9 mouse cellular contexts compared by ENCODE assay signal in the genomic region with DNA sequence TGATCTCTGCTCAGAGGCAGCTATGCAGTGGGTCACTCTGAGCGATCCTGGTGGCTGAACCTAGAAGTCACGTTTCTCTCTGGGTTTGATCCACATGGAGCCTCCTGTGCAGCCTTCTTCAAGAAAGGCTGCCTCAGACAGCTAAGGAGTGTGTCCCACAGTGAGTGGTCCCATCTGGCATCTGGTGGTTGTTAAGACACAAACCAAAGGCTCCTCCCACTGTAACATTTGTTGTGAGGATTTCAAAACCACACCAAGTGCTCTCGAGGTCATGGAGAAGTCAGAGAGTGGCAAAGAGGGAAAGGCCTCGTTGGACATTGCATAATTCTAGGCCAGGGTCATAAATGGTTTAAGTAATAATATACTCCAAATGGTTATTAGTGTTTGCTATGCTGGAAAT. TPM values are rescaled to one million over a fixed set of nuclear protein-coding genes. Genes with fewer than 3 reads are reported as not detected.
DNase-seq lines count a peak whose midpoint lies in the region; ATAC-seq and TF ChIP-seq lines count a peak whose summit lies in the region.
"Had no signal": no experiment of that assay in that cellular context is flagged by ENCODE, and none has a peak within 500 bp of the region (broad histone marks: within the 10 kb centered on the region; RNA-seq: fewer than 3 reads in every experiment).

No protein-coding gene starts in this region.

- no peaks in the 10 kb centered on the region for H3K27me3 ChIP-seq in midbrain, embryonic 13.5 days
- H3K27me3 ChIP-seq in midbrain, postnatal 0 days (ENCODE audit: insufficient read depth, low read length) = no peaks in the 10 kb centered on the region; the same call in 1 of the 2 replicates
- H3K27me3 ChIP-seq in liver, embryonic 15.5 days = no peaks in the 10 kb centered on the region
- no peaks in the 10 kb centered on the region for H3K27me3 ChIP-seq in stomach, embryonic 14.5 days (ENCODE audit: control insufficient read depth, insufficient read depth, low read length)

- no peak overlapping the region for H3K4me3 ChIP-seq in midbrain, embryonic 13.5 days (replicated peaks)
- no peak overlapping the region for H3K4me3 ChIP-seq in midbrain, postnatal 0 days (ENCODE audit: low read depth, low read length)
- H3K4me3 ChIP-seq in liver, embryonic 15.5 days (replicated peaks) = no peak overlapping the region
- no peak overlapping the region for H3K4me3 ChIP-seq in stomach, embryonic 14.5 days (ENCODE audit: low read depth, low read length)

- WGBS in midbrain, embryonic 13.5 days = 33% methylated on average over 4 of the region's 4 CpGs
- 48% methylated on average over 4 of the region's 4 CpGs for WGBS in midbrain, postnatal 0 days
- 13% methylated on average over 4 of the region's 4 CpGs for WGBS in liver, embryonic 15.5 days (ENCODE audit: insufficient replicate concordance)
- WGBS in stomach, embryonic 14.5 days = 10% methylated on average over 4 of the region's 4 CpGs

- peak overlapping the region; percentile 12; the same call in 1 of the 2 replicates for H3K27ac ChIP-seq in midbrain, embryonic 13.5 days
- H3K27ac ChIP-seq in midbrain, postnatal 0 days (ENCODE audit: low read depth, low read length) = no peak overlapping the region
- peak overlapping the region; percentile 49 for H3K27ac ChIP-seq in liver, embryonic 15.5 days (replicated peaks)
- H3K27ac ChIP-seq in stomach, embryonic 14.5 days (ENCODE audit: low read length) = peak overlapping the region; percentile 18

- no peak overlapping the region for H3K4me2 ChIP-seq in midbrain, embryonic 13.5 days (replicated peaks)
- no peak overlapping the region for H3K4me2 ChIP-seq in midbrain, postnatal 0 days (ENCODE audit: low read depth, low read length, poor library complexity, severe bottlenecking)
- H3K4me2 ChIP-seq in liver, embryonic 15.5 days = peak overlapping the region; percentile 34; the same call in 1 of the 2 replicates
- H3K4me2 ChIP-seq in stomach, embryonic 14.5 days (replicated peaks; ENCODE audit: low read depth, low read length) = no peak overlapping the region

- no peak overlapping the region for H3K9ac ChIP-seq in midbrain, embryonic 13.5 days (replicated peaks)
- H3K9ac ChIP-seq in midbrain, postnatal 0 days (replicated peaks; ENCODE audit: low read length, poor library complexity, severe bottlenecking) = no peak overlapping the region
- no peak overlapping the region for H3K9ac ChIP-seq in liver, embryonic 15.5 days
- H3K9ac ChIP-seq in stomach, embryonic 14.5 days (replicated peaks; ENCODE audit: low read depth, low read length) = no peak overlapping the region

- TF ChIP-seq CTCF in midbrain, postnatal 0 days (IDR thresholded peaks at IDR 0.05) = no peak

- peaks cover 8% of the 10 kb centered on the region; the same call in 1 of the 2 replicates for H3K36me3 ChIP-seq in midbrain, embryonic 13.5 days
- no peaks in the 10 kb centered on the region for H3K36me3 ChIP-seq in midbrain, postnatal 0 days (ENCODE audit: insufficient read depth, low read length)
- no peaks in the 10 kb centered on the region for H3K36me3 ChIP-seq in liver, embryonic 15.5 days (replicated peaks)
- H3K36me3 ChIP-seq in stomach, embryonic 14.5 days (ENCODE audit: control insufficient read depth, insufficient read depth, low read length) = no peaks in the 10 kb centered on the region

- no peaks in the 10 kb centered on the region for H3K9me3 ChIP-seq in midbrain, embryonic 13.5 days
- H3K9me3 ChIP-seq in midbrain, postnatal 0 days (ENCODE audit: low read length) = no peaks in the 10 kb centered on the region
- no peaks in the 10 kb centered on the region for H3K9me3 ChIP-seq in liver, embryonic 15.5 days (replicated peaks)
- H3K9me3 ChIP-seq in stomach, embryonic 14.5 days (ENCODE audit: control insufficient read depth, low read depth, low read length) = no peaks in the 10 kb centered on the region

- intact Hi-C loops in left cerebral cortex, postnatal 25 days (cut with DNase I) = no loop called here

- no peak for ATAC-seq in midbrain, embryonic 13.5 days
- no peak for ATAC-seq in midbrain, postnatal 0 days (ENCODE audit: low FRiP score)
- peak; percentile 93 for ATAC-seq in granulocyte monocyte progenitor cell, adult 5-6 weeks (replicated peaks; ENCODE audit: poor library complexity, severe bottlenecking)
- peak; percentile 19 for ATAC-seq in liver, embryonic 15.5 days (ENCODE audit: insufficient read depth)
- ATAC-seq in stomach, embryonic 14.5 days (ENCODE audit: insufficient number of reproducible peaks, insufficient read depth, low FRiP score, low read depth) = no peak; the same call in 1 of the 2 replicates

- peaks cover 37% of the 10 kb centered on the region for H3K4me1 ChIP-seq in midbrain, embryonic 13.5 days (replicated peaks)
- no peaks in the 10 kb centered on the region; the same call in 1 of the 2 replicates for H3K4me1 ChIP-seq in midbrain, postnatal 0 days (ENCODE audit: insufficient read depth, low read length)
- peaks cover 42% of the 10 kb centered on the region for H3K4me1 ChIP-seq in liver, embryonic 15.5 days (replicated peaks)
- peaks cover 29% of the 10 kb centered on the region for H3K4me1 ChIP-seq in stomach, embryonic 14.5 days (ENCODE audit: control insufficient read depth, insufficient read depth, low read length)

- no peak for DNase-seq in midbrain, postnatal 0 days (ENCODE audit: low spot score)
- DNase-seq in left cerebral cortex, postnatal 25 days (ENCODE audit: low spot score in 2 of 2) = no peak
- DNase-seq in thymus, postnatal 4 days = no peak
- DNase-seq in gastrocnemius, adult 8-10 months (ENCODE audit: low spot score in 2 of 2) = no peak
- DNase-seq: spleen, adult 18-20 months had no signal

RNA-seq across cellular contexts. Expression of gene Galnt2, which starts 19.6 kb away (rescaled TPM):
- 47.2 and 53.5 TPM in 2 replicates for polyA plus RNA-seq in midbrain, embryonic 13.5 days (2015; fragmentation: Nextera tagmentation; extraction: Ambion mirVana)
- 51.3 and 80.9 TPM in 2 replicates for total RNA-seq in midbrain, postnatal 0 days (2014; rRNA removed)
- polyA plus RNA-seq in midbrain, postnatal 0 days (2015; fragmentation: Nextera tagmentation; extraction: Ambion mirVana) = 65.4 and 66.4 TPM in 2 replicates
- total RNA-seq in granulocyte monocyte progenitor cell, adult 5-6 weeks (2014; fragmentation: Nextera tagmentation) = 25.6 and 48.0 TPM in 2 replicates
- 20.4 and 32.7 TPM in 2 replicates for total RNA-seq in granulocyte monocyte progenitor cell, adult 5-6 weeks (2017)
- polyA plus RNA-seq in liver, embryonic 15.5 days (2015; fragmentation: Nextera tagmentation; extraction: Ambion mirVana) = 16.0 and 17.0 TPM in 2 replicates
- 57.6 and 74.3 TPM in 2 replicates for polyA plus RNA-seq in stomach, embryonic 14.5 days (2014; fragmentation: Nextera tagmentation; extraction: Ambion mirVana)
- 10 to 100 TPM; 41.0 to 59.6 TPM for total RNA-seq in left cerebral cortex, postnatal 25 days (2021)
- total RNA-seq in gastrocnemius, adult 8-10 months (2022) = 10 to 100 TPM; 43.1 to 54.1 (median 49.5) TPM

Comparison
In these comparisons a context has a peak if more than half of its experiments do, and no peak if none do; other contexts are left out.
1. ATAC-seq: peak in granulocyte monocyte progenitor cell, adult 5-6 weeks (single experiment) and liver, embryonic 15.5 days (single experiment); none in midbrain, embryonic 13.5 days (single experiment), midbrain, postnatal 0 days (single experiment) and stomach, embryonic 14.5 days (single experiment).